Mouse (Mus musculus): Measurements from ENCODE around the gene Sgk2. TPM values are rescaled to one million over a fixed set of nuclear protein-coding genes. Genes with fewer than 3 reads are reported as not detected.

The Sgk2 gene
- polyA plus RNA-seq (2016; fragmentation: Nextera tagmentation; extraction: Ambion mirVana), result not detected in 2 replicates

DNA sequence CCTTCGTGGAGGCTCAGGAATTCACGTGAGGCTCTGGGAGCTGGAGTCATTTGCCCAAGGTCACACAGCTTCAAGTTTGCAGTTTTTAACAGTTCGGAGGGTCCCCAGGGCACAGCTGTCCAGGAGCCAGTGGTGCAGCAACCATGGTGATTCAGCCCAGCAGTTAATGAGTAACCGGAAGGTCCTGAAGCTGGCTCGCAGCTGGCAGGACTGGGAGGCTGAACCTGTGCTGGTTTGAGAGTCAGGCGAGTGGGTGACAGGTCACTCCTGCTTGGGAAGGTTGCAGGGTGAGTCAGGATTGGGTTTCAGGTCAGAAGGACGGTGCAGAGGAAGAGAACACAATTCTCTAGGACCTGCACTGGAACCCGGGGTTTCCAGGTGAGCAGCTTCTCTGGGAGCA lies at the start of gene Sgk2:
Gene Sgk2 (plus strand): TSS at position 113 of the 400 bp plus-strand sequence.
- H3K27ac ChIP-seq (replicated peaks), result no peak within 1 kb of the TSS
- no peaks in the 10 kb centered on the region; the same call in 1 of the 2 replicates for H3K27me3 ChIP-seq (ENCODE audit: low read depth, poor library complexity, severe bottlenecking)
- no peak within 1 kb of the TSS for H3K4me3 ChIP-seq
- H3K9me3 ChIP-seq (replicated peaks), result no peaks in the 10 kb centered on the region
- H3K4me1 ChIP-seq, result no peaks in the 10 kb centered on the region
- no peaks in the 10 kb centered on the region for H3K36me3 ChIP-seq
- no peak for DNase-seq (ENCODE audit: low spot score)
- WGBS, result 76% methylated on average over 8 of the region's 8 CpGs

DNA sequence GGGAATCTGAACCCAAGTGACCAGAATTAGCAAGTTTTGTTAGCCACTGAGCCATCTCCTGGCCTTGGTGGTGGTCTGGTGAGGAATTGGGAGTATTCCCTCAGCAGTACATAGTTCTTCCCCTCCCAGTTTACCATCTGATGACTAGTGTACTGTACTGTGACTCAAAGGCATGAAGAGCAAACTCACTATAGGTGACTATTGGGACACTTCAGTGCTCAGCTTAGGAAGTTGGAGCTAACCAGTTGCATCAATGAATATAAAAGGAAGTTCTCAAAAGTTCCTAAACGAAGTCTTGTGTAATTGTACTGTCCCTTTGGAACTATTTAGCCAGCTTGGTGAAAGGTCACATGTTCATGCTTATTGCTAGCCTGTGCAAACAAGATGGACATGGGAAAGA lies 47.6 kb upstream of the Sgk2 start:
- Histone ChIP-seq H3K36me3 (peaks cover 66% of the 10 kb centered on the region), H3K4me1 (peaks cover 17% of the 10 kb centered on the region), H3K27me3 (ENCODE audit: low read depth, poor library complexity, severe bottlenecking) (peaks cover 43% of the 10 kb centered on the region), H3K27ac (replicated peaks) (no peak overlapping the region), H3K9me3 (replicated peaks) (no peaks in the 10 kb centered on the region), H3K4me3 (no peak overlapping the region)
- 86% methylated on average over 1 of the region's 1 CpGs for WGBS
- no peak for DNase-seq (ENCODE audit: low spot score)

DNA sequence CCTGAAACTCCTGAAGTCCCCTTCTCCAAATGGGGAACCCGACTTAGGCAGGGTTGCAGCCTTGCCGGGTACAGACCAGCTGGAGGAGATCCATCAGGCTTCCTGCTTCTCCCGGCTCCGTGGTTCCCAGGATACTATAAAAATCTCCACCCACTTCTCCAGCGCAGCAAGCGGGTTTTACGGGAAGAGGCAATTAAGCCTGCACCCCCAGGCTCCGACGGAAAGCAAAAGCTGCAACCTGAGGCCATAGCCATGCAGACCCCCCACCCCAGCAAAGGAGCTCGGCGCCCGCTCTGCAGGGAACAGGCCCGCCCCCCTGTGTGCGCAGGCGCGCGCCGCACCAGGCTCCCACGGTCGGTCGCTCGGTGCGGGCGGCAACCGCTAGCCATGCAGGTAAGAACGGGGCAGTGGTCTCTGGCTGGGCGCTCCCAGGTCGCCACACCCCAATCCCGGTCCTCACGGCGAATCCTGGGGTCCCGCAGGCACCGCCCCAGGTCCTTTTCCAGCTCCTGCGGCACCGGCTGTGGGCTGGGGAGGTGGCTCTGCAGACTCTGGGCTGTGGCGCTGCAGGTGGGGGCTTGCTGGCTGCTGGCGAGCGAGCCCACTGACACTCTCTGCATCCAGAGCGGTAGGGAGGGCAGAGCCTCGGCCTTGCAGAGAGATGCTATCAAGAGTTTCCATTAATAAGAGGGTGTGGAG lies 43.8 kb upstream of the Sgk2 start, which contains the start of gene L3mbtl1:
Gene L3mbtl1 (plus strand): TSS at position 325 of the 699 bp plus-strand sequence.
- H3K27ac ChIP-seq (replicated peaks), result peak within 1 kb of the TSS; percentile 63
- peaks cover 47% of the 10 kb centered on the region for H3K27me3 ChIP-seq (ENCODE audit: low read depth, poor library complexity, severe bottlenecking)

GRCm38 (mm10) chr2:162943931-162944330 lies 43.2 kb upstream of the Sgk2 start:
- Histone ChIP-seq H3K27ac (replicated peaks) (no peak overlapping the region), H3K36me3 (peaks cover 23% of the 10 kb centered on the region), H3K27me3 (ENCODE audit: low read depth, poor library complexity, severe bottlenecking) (peaks cover 47% of the 10 kb centered on the region), H3K4me3 (peak overlapping the region; percentile 67), H3K4me1 (peaks cover 24% of the 10 kb centered on the region), H3K9me3 (replicated peaks) (no peaks in the 10 kb centered on the region)
- DNase-seq (ENCODE audit: low spot score), result no peak
- WGBS, result 8% methylated on average over 11 of the region's 11 CpGs

More for the DNA sequence above, 43.8 kb upstream of the Sgk2 start, which contains the start of gene L3mbtl1:
- H3K4me3 ChIP-seq, result peak within 1 kb of the TSS; percentile 67
- H3K4me1 ChIP-seq, result peaks cover 24% of the 10 kb centered on the region
- DNase-seq (ENCODE audit: low spot score), result peak; percentile 53
- peaks cover 30% of the 10 kb centered on the region for H3K36me3 ChIP-seq
- no peaks in the 10 kb centered on the region for H3K9me3 ChIP-seq (replicated peaks)
- WGBS, result under 1% methylated on average over 40 of the region's 40 CpGs

DNA sequence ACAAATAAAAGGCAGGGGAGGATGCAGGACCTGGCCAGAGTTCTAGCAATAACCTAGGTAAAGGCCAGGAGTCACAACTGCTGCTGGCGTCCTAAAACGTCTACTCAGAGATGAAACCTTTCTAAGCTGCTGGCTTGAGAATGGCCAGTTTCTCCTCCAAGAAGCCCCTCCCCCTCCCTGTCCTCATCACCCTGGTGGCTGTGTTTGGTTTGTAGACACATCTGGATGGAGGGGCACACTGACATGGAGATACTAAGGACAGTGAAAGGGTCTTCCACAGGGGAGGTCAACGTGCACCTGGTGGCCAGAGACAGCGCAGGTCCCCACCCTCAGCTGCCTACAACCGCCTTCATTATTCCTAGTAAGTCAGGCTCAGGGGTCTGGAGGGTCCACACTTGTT lies 40.2 kb upstream of the Sgk2 start:
- 86% methylated on average over 5 of the region's 5 CpGs for WGBS
- H3K36me3 ChIP-seq, result no peaks in the 10 kb centered on the region

DNA sequence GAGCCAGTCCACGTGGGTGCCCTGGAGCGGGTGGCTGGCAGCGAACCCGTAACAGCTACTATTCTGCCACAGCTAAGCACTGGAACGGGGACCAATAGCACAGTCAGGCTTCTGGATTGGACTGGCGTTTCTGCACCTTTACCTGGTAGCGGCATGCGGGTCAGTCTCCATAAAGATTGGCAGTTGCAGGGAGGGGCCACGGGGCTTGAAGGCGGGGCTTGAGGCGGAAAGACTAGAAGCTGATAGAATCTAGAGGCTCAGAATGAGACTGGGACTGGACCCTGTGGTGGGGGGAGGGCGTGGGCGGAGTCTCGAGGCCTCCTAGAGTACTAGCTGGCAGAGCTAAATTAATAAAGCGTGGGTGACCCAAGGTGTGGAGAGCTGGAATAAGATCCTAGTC lies 39.4 kb upstream of the Sgk2 start:
- peaks cover 22% of the 10 kb centered on the region for H3K27me3 ChIP-seq (ENCODE audit: low read depth, poor library complexity, severe bottlenecking)

More for the DNA sequence above, 40.2 kb upstream of the Sgk2 start:
- Histone ChIP-seq H3K27ac (replicated peaks) (no peak overlapping the region), H3K4me3 (no peak overlapping the region), H3K9me3 (replicated peaks) (no peaks in the 10 kb centered on the region), H3K27me3 (ENCODE audit: low read depth, poor library complexity, severe bottlenecking) (peaks cover 30% of the 10 kb centered on the region), H3K4me1 (peaks cover 24% of the 10 kb centered on the region)
- DNase-seq (ENCODE audit: low spot score), result no peak

GRCm38 (mm10) chr2:162948221-162948620 lies 38.9 kb upstream of the Sgk2 start:
- H3K36me3 ChIP-seq, result no peaks in the 10 kb centered on the region
- WGBS, result 59% methylated on average over 14 of the region's 14 CpGs
- peaks cover 16% of the 10 kb centered on the region for H3K4me1 ChIP-seq
- H3K9me3 ChIP-seq (replicated peaks), result no peaks in the 10 kb centered on the region
- H3K4me3 ChIP-seq, result peak overlapping the region; percentile 41
- no peak overlapping the region for H3K27ac ChIP-seq (replicated peaks)
- no peak for DNase-seq (ENCODE audit: low spot score)
- peaks cover 17% of the 10 kb centered on the region for H3K27me3 ChIP-seq (ENCODE audit: low read depth, poor library complexity, severe bottlenecking)

More for the DNA sequence above, 39.4 kb upstream of the Sgk2 start:
- no peak for DNase-seq (ENCODE audit: low spot score)
- Histone ChIP-seq H3K4me1 (peaks cover 21% of the 10 kb centered on the region), H3K27ac (replicated peaks) (no peak overlapping the region), H3K4me3 (peak overlapping the region; percentile 41), H3K36me3 (no peaks in the 10 kb centered on the region), H3K9me3 (replicated peaks) (no peaks in the 10 kb centered on the region)
- 36% methylated on average over 15 of the region's 15 CpGs for WGBS

GRCm38 (mm10) chr2:162950776-162951175 lies 36.4 kb upstream of the Sgk2 start:
- 98% methylated on average over 2 of the region's 2 CpGs for WGBS
- peaks cover 7% of the 10 kb centered on the region for H3K4me1 ChIP-seq
- no peaks in the 10 kb centered on the region for H3K9me3 ChIP-seq (replicated peaks)
- H3K27me3 ChIP-seq (ENCODE audit: low read depth, poor library complexity, severe bottlenecking), result no peaks in the 10 kb centered on the region
- H3K4me3 ChIP-seq, result no peak overlapping the region
- H3K27ac ChIP-seq (replicated peaks), result no peak overlapping the region
- no peaks in the 10 kb centered on the region for H3K36me3 ChIP-seq
- DNase-seq (ENCODE audit: low spot score), result no peak

GRCm38 (mm10) chr2:162956843-162957242 lies 30.3 kb upstream of the Sgk2 start:
- H3K36me3 ChIP-seq, result no peaks in the 10 kb centered on the region
- H3K27ac ChIP-seq (replicated peaks), result no peak overlapping the region
- H3K9me3 ChIP-seq (replicated peaks), result no peaks in the 10 kb centered on the region
- no peak overlapping the region for H3K4me3 ChIP-seq
- H3K27me3 ChIP-seq (ENCODE audit: low read depth, poor library complexity, severe bottlenecking), result no peaks in the 10 kb centered on the region
- WGBS, result 97% methylated on average over 2 of the region's 2 CpGs
- DNase-seq (ENCODE audit: low spot score), result no peak
- H3K4me1 ChIP-seq, result no peaks in the 10 kb centered on the region

DNA sequence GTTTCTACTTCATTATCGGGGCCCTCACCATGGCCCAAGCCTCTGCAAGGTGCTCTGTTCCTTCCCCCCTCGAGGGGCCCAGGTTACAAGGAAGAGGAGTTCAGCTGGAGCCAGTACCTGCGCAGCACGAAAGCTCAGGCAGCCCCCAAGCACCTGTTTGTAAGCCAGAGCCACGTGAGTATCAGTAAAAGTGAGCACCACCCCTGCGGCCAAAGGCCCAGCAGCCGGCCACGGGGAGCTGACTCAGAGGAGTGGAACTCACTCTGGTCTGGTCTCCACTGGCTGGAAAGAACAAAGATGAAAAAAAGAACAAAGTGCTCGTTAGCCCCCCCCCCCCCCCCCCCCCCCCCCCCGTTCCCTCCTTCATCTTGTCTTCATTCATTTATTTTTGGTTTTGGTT lies 25.8 kb upstream of the Sgk2 start:
- H3K36me3 ChIP-seq, result no peaks in the 10 kb centered on the region
- H3K27ac ChIP-seq (replicated peaks), result no peak overlapping the region
- H3K4me3 ChIP-seq, result no peak overlapping the region
- no peaks in the 10 kb centered on the region for H3K9me3 ChIP-seq (replicated peaks)
- whole genome bisulfite sequencing, result 73% methylated on average over 9 of the region's 10 CpGs
- H3K27me3 ChIP-seq (ENCODE audit: low read depth, poor library complexity, severe bottlenecking), result no peaks in the 10 kb centered on the region
- no peak for DNase-seq (ENCODE audit: low spot score)
- H3K4me1 ChIP-seq, result no peaks in the 10 kb centered on the region

DNA sequence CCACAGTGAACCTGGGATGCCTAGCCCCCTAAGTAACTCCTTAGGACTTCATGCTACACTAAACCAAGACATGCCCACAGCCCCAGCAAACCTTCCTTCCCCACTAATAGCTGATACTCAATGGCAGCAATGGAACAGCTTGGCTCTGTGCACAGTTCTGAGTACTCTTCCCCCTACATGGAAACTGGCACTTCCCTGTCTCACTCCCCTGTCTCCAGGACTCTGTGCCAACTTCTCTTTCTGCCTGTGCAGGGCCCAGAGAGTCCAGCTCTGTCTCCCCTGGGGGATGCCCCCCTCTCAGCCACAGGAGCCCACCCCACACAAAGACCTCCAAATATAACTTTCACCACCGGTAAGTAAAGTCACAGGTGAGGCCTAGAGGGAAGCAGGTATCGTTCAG lies 20.4 kb upstream of the Sgk2 start:
- no peaks in the 10 kb centered on the region for H3K9me3 ChIP-seq (replicated peaks)
- H3K4me1 ChIP-seq, result no peaks in the 10 kb centered on the region
- H3K4me3 ChIP-seq, result no peak overlapping the region
- H3K36me3 ChIP-seq, result no peaks in the 10 kb centered on the region
- no peak for DNase-seq (ENCODE audit: low spot score)
- H3K27ac ChIP-seq (replicated peaks), result no peak overlapping the region
- H3K27me3 ChIP-seq (ENCODE audit: low read depth, poor library complexity, severe bottlenecking), result 0 out of 2 replicates have a peak, but pooled peaks cover 6% of the 10 kb centered on the region
- 92% methylated on average over 2 of the region's 2 CpGs for WGBS

- DNase-seq (ENCODE audit: low spot score), result peak; percentile 60
- no peak overlapping the region for H3K27ac ChIP-seq (replicated peaks)
- no peaks in the 10 kb centered on the region for H3K9me3 ChIP-seq (replicated peaks)
- H3K4me3 ChIP-seq, result no peak overlapping the region
- WGBS, result 10% methylated on average over 5 of the region's 5 CpGs
- 0 out of 2 replicates have a peak, but pooled peaks cover 6% of the 10 kb centered on the region for H3K27me3 ChIP-seq (ENCODE audit: low read depth, poor library complexity, severe bottlenecking)
- H3K4me1 ChIP-seq, result peaks cover 7% of the 10 kb centered on the region
- no peaks in the 10 kb centered on the region for H3K36me3 ChIP-seq
Measured at GRCm38 (mm10) chr2:162968357-162968756, 18.8 kb upstream of the Sgk2 start.

GRCm38 (mm10) chr2:162969101-162969500 lies 18.0 kb upstream of the Sgk2 start:
- 0 out of 2 replicates have a peak, but pooled peaks cover 6% of the 10 kb centered on the region for H3K27me3 ChIP-seq (ENCODE audit: low read depth, poor library complexity, severe bottlenecking)
- H3K4me3 ChIP-seq, result no peak overlapping the region
- H3K4me1 ChIP-seq, result peaks cover 14% of the 10 kb centered on the region
- no peaks in the 10 kb centered on the region for H3K9me3 ChIP-seq (replicated peaks)
- no peak for DNase-seq (ENCODE audit: low spot score)
- WGBS, result 89% methylated on average over 3 of the region's 3 CpGs
- H3K36me3 ChIP-seq, result no peaks in the 10 kb centered on the region
- no peak overlapping the region for H3K27ac ChIP-seq (replicated peaks)
